Mouse (Mus musculus) heart, embryonic 16.5 days (tissue): ENCODE data around the gene Smad9. TPM values are rescaled to one million over a fixed set of nuclear protein-coding genes. Genes with fewer than 3 reads are reported as not detected.

ENCODE experiments used
- ATAC-seq: fragments of 200-750 bp; cut with Nextera tagmentation; replicated peaks from 2 replicates; pipeline ENCODE4 v1.8.0; 2017; ENCODE audit warnings: moderate number of reproducible peaks; ENCODE audit not compliant: insufficient read depth, low FRiP score; ENCODE audit errors: extremely low read depth
- H3K27ac ChIP-seq: fragments of 300-500 bp; sonication (generic); 2 replicates; pipeline ENCODE4 v1.5.1; 2014; ENCODE audit warnings: mild to moderate bottlenecking, low read length, control low read depth, moderate library complexity
- H3K27me3 ChIP-seq: fragments of 300-500 bp; sonication (generic); 2 replicates; pipeline ENCODE4 v1.6.1; 2014; ENCODE audit warnings: low read length, mixed read lengths; ENCODE audit not compliant: control insufficient read depth, insufficient read depth
- H3K36me3 ChIP-seq: fragments of 300-500 bp; sonication (generic); 2 replicates; pipeline ENCODE4 v1.6.1; 2014; ENCODE audit not compliant: control insufficient read depth, insufficient read depth
- H3K4me1 ChIP-seq: fragments of 300-500 bp; sonication (generic); 2 replicates; pipeline ENCODE4 v1.6.1; 2014; ENCODE audit warnings: low read length, mixed read lengths; ENCODE audit not compliant: control insufficient read depth, insufficient read depth
- H3K4me2 ChIP-seq: fragments of 300-500 bp; sonication (generic); 2 replicates; pipeline ENCODE4 v1.6.1; 2014; ENCODE audit warnings: low read depth, mild to moderate bottlenecking, control low read depth, low read length
- H3K4me3 ChIP-seq: fragments of 300-500 bp; sonication (generic); 2 replicates; pipeline ENCODE4 v1.5.1; 2014; ENCODE audit warnings: mild to moderate bottlenecking, control low read depth, low read length
- H3K9ac ChIP-seq: fragments of 300-500 bp; sonication (generic); 2 replicates; pipeline ENCODE4 v1.6.1; 2014; ENCODE audit warnings: low read length, control low read depth
- H3K9me3 ChIP-seq: fragments of 300-500 bp; sonication (generic); replicated peaks from 2 replicates; pipeline ENCODE4 v1.6.1; 2016; ENCODE audit warnings: low read length; ENCODE audit not compliant: control insufficient read depth
- WGBS: fragments of 180-500 bp; shearing (Covaris S2); extraction: QIAGEN DNeasy Blood & Tissue Kit; methylation state at CpG from one replicate; pipeline ENCODE4 v1.1.7; 2014; 5-methylcytosine and 5-hydroxymethylcytosine counted together
- polyA plus RNA-seq: library from polyadenylated mRNA; unstranded; fragments of >200 nt; fragmentation: Nextera tagmentation; extraction: Ambion mirVana; gene quantifications from 2 replicates; pipeline ENCODE4 v1.2.1, GENCODE M21; 2015

Smad9 gene
- polyA plus RNA-seq, 1 experiment from 2014 or later: 0.75 TPM

GRCm38 (mm10) chr3:54741965-54742364 is 13.4 kb upstream of the Smad9 start:
- Histone ChIP-seq H3K27ac (no peak overlapping the region), H3K4me1 (no peaks in the 10 kb centered on the region), H3K27me3 (no peaks in the 10 kb centered on the region), H3K9ac (no peak overlapping the region), H3K9me3 (0 out of 2 replicates have a peak, but pooled peaks cover 2% of the 10 kb centered on the region), H3K4me2 (no peak overlapping the region), H3K36me3 (peaks cover 65% of the 10 kb centered on the region), H3K4me3 (no peak overlapping the region)
- 96% methylated on average over 11 of the region's 11 CpGs for WGBS
- ATAC-seq: no peak

- no peaks in the 10 kb centered on the region for H3K4me1 ChIP-seq
- H3K4me2 ChIP-seq: no peak overlapping the region
- H3K9me3 ChIP-seq: 0 out of 2 replicates have a peak, but pooled peaks cover 2% of the 10 kb centered on the region
- H3K27me3 ChIP-seq: no peaks in the 10 kb centered on the region
- peaks cover 92% of the 10 kb centered on the region for H3K36me3 ChIP-seq
- H3K27ac ChIP-seq: no peak overlapping the region
- 61% methylated on average over 5 of the region's 5 CpGs for whole genome bisulfite sequencing
- ATAC-seq: no peak
- no peak overlapping the region for H3K9ac ChIP-seq
- H3K4me3 ChIP-seq: no peak overlapping the region
Measured at GRCm38 (mm10) chr3:54745799-54746198, 9.6 kb upstream of the Smad9 start.

GRCm38 (mm10) chr3:54753411-54753810 is 2.0 kb upstream of the Smad9 start:
- no peak overlapping the region for H3K9ac ChIP-seq

GRCm38 (mm10) chr3:54756058-54756457 is 676 bp downstream of the Smad9 start:
- peak overlapping the region; percentile 85 for H3K4me3 ChIP-seq
- ATAC-seq: no peak
- peak overlapping the region; percentile 83 for H3K27ac ChIP-seq
- no peaks in the 10 kb centered on the region for H3K9me3 ChIP-seq
- H3K9ac ChIP-seq: peak overlapping the region; percentile 84
- peak overlapping the region; percentile 100 for H3K4me2 ChIP-seq
- peaks cover 4% of the 10 kb centered on the region; the same call in 1 of the 2 replicates for H3K27me3 ChIP-seq
- peaks cover 12% of the 10 kb centered on the region; the same call in 1 of the 2 replicates for H3K4me1 ChIP-seq
- WGBS: 2% methylated on average over 11 of the region's 11 CpGs
- H3K36me3 ChIP-seq: peaks cover 4% of the 10 kb centered on the region

More at GRCm38 (mm10) chr3:54753411-54753810, 2.0 kb upstream of the Smad9 start:
- Histone ChIP-seq H3K4me3 (no peak overlapping the region), H3K9me3 (no peaks in the 10 kb centered on the region), H3K36me3 (peaks cover 28% of the 10 kb centered on the region), H3K4me1 (peaks cover 12% of the 10 kb centered on the region; the same call in 1 of the 2 replicates), H3K27me3 (peaks cover 4% of the 10 kb centered on the region; the same call in 1 of the 2 replicates), H3K27ac (no peak overlapping the region), H3K4me2 (no peak overlapping the region)
- ATAC-seq: no peak
- 68% methylated on average over 4 of the region's 4 CpGs for WGBS

- Histone ChIP-seq H3K4me2 (no peak overlapping the region), H3K9ac (no peak overlapping the region), H3K4me1 (peaks cover 12% of the 10 kb centered on the region; the same call in 1 of the 2 replicates), H3K36me3 (no peaks in the 10 kb centered on the region), H3K27me3 (peaks cover 4% of the 10 kb centered on the region; the same call in 1 of the 2 replicates), H3K4me3 (no peak overlapping the region), H3K27ac (no peak overlapping the region), H3K9me3 (no peaks in the 10 kb centered on the region)
- 85% methylated on average over 8 of the region's 8 CpGs for WGBS
- ATAC-seq: no peak
Measured at GRCm38 (mm10) chr3:54757446-54757845, 2.1 kb downstream of the Smad9 start.

GRCm38 (mm10) chr3:54759211-54759610 is 3.8 kb downstream of the Smad9 start:
- no peak overlapping the region for H3K4me3 ChIP-seq
- peaks cover 4% of the 10 kb centered on the region; the same call in 1 of the 2 replicates for H3K27me3 ChIP-seq
- no peak overlapping the region for H3K4me2 ChIP-seq
- no peaks in the 10 kb centered on the region for H3K36me3 ChIP-seq
- 81% methylated on average over 9 of the region's 9 CpGs for WGBS
- no peak overlapping the region for H3K27ac ChIP-seq
- peaks cover 12% of the 10 kb centered on the region; the same call in 1 of the 2 replicates for H3K4me1 ChIP-seq
- H3K9ac ChIP-seq: no peak overlapping the region
- no peak for ATAC-seq
- no peaks in the 10 kb centered on the region for H3K9me3 ChIP-seq

- Histone ChIP-seq H3K4me3 (no peak overlapping the region), H3K9me3 (no peaks in the 10 kb centered on the region), H3K4me1 (peaks cover 8% of the 10 kb centered on the region; the same call in 1 of the 2 replicates), H3K36me3 (no peaks in the 10 kb centered on the region), H3K9ac (no peak overlapping the region), H3K27me3 (no peaks in the 10 kb centered on the region), H3K27ac (no peak overlapping the region), H3K4me2 (no peak overlapping the region)
- ATAC-seq: no peak
- 71% methylated on average over 15 of the region's 15 CpGs for WGBS
Measured at GRCm38 (mm10) chr3:54760321-54761115, 5.1 kb downstream of the Smad9 start.

- no peaks in the 10 kb centered on the region for H3K36me3 ChIP-seq
- no peak for ATAC-seq
- H3K4me2 ChIP-seq: no peak overlapping the region
- no peak overlapping the region for H3K4me3 ChIP-seq
- H3K27me3 ChIP-seq: no peaks in the 10 kb centered on the region
- WGBS: 81% methylated on average over 1 of the region's 1 CpGs
- H3K27ac ChIP-seq: no peak overlapping the region
- no peak overlapping the region for H3K9ac ChIP-seq
- no peaks in the 10 kb centered on the region for H3K9me3 ChIP-seq
- peaks cover 5% of the 10 kb centered on the region; the same call in 1 of the 2 replicates for H3K4me1 ChIP-seq
Measured at GRCm38 (mm10) chr3:54761258-54761657, 5.9 kb downstream of the Smad9 start.

GRCm38 (mm10) chr3:54764418-54764817 is 9.0 kb downstream of the Smad9 start:
- peak; percentile 60; the same call in 1 of the 2 replicates for ATAC-seq
- peak overlapping the region; percentile 57; the same call in 1 of the 2 replicates for H3K9ac ChIP-seq
- peak overlapping the region; percentile 49 for H3K4me2 ChIP-seq
- 58% methylated on average over 18 of the region's 18 CpGs for WGBS
- no peaks in the 10 kb centered on the region for H3K4me1 ChIP-seq
- H3K27me3 ChIP-seq: no peaks in the 10 kb centered on the region
- H3K36me3 ChIP-seq: no peaks in the 10 kb centered on the region
- H3K27ac ChIP-seq: no peak overlapping the region
- H3K4me3 ChIP-seq: peak overlapping the region; percentile 42
- no peaks in the 10 kb centered on the region for H3K9me3 ChIP-seq
